Mouse (Mus musculus): ENCODE data around the gene Kmt2b.

Gene Kmt2b

DNA sequence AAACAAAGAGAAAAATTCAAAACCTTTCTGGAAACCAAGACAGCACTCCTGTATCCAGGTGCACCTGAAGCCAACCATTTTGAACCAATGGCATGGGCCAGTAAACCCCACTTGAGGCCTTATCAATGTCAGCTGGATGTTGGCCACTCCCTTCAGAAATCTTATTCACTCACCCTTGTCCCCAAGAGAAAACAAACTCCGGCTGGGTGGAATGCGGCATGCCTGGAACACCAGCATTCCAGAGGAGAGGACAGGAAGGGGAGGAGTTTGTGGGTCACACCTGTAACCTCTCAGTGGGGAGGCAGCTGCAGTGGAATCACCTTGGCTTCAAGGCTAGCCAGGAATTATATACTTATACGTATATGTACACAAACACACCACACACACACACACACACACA, 14.1 kb upstream of the Kmt2b start:
- in situ Hi-C loops (cut with MboI, MseI), result no loop called here

GRCm38 (mm10) chr7:30600651-30601050, 12.1 kb upstream of the Kmt2b start:
- in situ Hi-C loops (cut with MboI, MseI), result no loop called here

DNA sequence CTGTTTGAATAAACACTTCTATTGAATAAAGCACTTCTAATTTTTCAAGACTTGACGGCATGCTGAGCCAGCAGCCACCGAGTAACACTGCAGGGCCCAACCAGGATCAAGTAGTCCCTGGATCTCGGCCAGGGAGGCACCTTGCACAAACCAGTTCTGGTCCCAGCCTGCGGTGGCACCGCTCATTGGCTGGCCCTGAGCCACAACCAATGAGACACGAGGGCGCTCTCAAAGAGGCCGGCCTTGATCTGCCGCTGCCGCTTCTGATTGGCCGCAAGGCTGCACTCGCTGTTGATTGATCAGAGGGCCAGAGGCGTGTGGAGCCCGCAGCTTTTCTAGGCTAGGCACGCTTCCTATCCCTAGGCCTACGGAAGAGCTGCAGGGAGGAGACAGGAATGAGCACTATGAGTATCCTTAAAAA, 11.4 kb upstream of the Kmt2b start:
- in situ Hi-C loops (cut with MboI, MseI), result no loop called here

DNA sequence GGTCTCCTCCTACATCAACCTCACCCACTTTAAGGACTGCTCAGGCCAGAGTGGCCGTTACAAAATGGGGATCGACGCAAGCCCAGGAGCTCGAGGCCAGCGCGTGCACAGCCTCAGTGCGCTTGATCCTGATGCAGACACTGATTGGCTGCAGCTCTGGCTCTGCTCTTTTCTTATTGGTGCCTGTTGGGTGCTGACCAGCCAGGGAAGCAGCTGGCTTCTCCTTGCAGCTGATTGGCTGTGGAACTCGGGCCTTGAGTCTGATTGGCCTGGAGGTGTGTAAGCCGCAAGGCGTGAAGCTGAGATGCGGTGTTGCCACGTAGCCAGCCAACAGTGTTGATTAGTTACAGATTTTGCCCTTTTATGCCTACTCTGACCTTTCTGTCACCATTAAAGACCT, 10.3 kb upstream of the Kmt2b start, which contains the start of gene Zbtb32:
Zbtb32 (minus strand) TSS at position 124 of the 400 bp plus-strand sequence.
- in situ Hi-C loops (cut with MboI, MseI), result no loop called here

DNA sequence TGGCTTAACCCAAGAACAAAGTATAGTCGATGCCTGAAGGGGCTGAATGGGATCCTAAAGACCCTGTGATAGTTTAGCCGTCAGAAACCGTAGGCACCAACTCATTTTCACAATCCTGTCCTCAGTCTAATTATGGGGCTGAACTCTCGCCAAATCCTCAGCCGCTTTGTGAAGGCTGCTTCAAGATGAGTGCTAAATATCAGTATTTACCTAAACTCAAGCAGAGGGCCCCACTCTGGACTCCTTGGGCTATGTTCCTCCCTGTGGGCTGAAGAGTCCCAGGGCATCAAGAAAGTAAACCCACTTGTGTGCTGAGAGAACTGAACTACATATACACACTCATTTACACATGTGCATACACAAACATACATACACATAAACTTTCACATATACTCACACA, 8.3 kb upstream of the Kmt2b start:
- in situ Hi-C loops (cut with MboI, MseI), result no loop called here

DNA sequence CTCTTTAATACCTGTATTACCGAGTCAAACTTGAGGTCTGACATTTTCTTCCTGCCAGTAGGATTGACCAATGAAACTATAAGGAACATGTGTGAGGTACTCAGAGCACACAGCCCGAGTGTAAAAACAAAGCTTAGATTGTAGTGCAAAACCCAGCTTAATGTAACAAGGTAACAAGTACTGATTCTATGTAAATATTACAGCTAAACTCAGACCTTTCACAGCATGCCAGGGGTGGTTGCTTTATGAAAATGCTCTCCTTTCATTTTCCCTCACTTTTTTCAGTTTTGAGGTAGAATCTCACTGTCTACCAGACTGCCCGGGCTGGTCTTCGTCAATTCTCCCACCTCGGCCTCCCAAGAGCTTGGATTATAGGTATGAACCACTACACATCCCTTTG, 7.6 kb upstream of the Kmt2b start:
- in situ Hi-C loops (cut with MboI, MseI), result no loop called here

DNA sequence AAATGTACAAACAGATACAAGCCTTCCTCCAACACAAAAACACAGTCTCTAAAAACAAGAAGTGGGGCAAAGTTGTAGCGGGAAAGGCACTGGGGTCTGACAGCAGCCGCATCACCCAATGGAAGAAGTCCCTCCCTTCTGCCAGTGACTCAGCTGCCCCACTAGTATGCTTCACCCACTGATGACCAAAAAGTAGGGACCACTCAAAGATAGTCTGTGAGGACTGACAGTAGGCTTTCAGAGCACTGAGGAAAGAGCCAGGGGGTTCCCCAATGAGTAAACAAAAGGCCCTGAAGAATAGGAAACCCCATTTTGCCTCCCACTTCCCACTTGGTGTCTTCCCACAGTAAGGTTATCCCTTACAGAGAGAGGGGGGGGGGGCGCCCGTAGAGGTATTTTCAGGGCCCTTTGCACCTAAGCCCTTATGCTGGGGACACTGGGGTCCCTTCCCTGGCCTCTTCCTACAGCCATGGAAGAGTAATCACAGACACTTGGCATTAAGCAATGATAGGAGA, 6.0 kb upstream of the Kmt2b start:
- in situ Hi-C loops (cut with MboI, MseI), result no loop called here

DNA sequence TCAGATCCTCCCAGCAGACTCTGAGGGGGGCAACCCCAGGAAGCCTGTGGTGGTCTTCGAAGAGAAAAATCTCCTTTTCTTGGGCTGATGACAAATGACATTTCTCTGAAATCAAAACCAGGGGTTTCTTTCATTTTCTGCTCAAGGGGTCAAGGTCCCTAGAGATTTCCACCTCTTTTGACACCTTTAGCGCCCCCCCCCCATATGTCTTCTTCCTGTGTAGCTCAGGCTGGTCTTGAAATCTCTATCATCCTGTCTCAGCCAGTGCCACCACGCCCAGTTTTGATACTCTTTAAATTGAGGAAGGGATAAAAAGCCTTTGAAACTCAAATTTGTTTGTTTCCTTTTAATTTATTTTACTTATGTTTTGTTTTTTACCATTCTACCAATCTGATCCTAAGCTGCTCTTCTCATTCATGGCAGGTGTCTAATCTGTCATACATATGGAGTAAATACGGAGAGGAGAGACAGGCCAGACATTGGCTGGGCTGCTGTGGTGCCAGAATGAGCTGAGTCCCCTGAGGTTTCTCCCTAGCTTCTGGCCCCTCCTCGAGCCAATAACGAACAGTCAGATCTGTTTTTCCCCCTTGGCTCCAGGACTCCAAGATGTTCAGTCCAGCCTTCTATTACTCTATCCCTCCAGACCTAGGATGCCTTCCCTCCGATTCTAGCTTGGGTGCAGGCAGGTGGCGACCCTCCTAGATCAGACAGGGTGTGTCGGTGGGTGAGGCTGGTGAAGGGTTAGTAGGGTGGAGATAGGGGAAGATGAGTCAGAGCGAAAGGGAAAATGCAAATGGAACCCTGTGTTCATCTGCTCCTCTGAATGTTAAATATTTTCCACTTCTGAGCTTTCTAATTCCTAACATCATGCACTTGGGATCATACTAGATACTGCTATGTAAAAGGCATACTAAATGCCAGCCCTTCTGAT, 5.3 kb upstream of the Kmt2b start:
- in situ Hi-C loops (cut with MboI, MseI), result no loop called here

- in situ Hi-C loops (cut with MboI, MseI), result no loop called here
Measured at GRCm38 (mm10) chr7:30592772-30593423, 4.4 kb upstream of the Kmt2b start.

DNA sequence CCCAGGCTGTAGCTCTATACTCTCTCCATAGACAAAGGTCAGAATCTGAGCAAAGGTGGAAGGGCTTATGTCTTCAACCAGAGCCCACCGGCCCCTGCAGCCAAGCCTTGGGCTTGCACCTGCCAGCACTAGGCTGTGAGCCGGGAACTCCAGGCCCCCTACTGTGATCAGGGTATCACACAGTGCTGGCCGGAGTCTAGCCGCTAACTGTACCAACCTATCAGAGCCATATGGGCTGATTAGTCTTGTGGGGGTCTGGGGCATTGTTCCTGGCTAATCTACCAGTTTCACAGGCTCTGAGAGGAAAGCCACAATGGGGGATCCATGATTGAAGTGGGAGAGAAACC, 3.1 kb upstream of the Kmt2b start:
- in situ Hi-C loops (cut with MboI, MseI), result no loop called here

DNA sequence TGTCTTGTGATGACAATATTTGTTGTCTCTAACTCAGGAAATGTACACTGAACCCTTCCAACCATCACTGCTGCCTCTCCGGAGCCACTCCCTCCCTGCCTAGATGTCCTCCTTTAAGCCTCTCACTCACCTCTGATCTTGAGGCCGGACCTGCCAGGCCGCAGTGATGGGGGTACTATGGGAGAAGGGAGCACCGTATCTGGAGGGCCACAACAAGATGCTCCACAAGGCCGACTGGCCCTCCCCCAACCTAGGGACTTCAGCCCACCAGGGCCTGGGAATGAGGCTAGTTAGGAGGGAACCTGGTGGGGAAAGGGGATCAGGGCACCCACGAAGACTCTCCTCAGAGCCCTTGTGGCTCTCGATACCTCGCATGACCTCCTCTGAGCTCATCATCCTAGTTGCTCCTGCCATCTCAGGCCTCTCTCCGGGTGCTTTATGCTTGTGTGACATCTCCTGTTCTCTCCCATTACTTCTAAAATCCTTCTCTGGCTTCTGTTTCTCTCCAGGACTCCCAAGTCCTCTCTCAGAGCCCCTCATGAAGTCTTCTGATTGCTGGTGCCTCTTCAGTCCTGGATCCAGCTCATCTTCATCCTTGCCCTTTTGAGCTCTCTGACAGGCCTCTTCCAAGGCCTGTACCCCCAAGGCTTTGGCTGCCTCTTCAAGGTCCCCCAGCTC, 2.5 kb upstream of the Kmt2b start:
- in situ Hi-C loops (cut with MboI, MseI), result no loop called here

DNA sequence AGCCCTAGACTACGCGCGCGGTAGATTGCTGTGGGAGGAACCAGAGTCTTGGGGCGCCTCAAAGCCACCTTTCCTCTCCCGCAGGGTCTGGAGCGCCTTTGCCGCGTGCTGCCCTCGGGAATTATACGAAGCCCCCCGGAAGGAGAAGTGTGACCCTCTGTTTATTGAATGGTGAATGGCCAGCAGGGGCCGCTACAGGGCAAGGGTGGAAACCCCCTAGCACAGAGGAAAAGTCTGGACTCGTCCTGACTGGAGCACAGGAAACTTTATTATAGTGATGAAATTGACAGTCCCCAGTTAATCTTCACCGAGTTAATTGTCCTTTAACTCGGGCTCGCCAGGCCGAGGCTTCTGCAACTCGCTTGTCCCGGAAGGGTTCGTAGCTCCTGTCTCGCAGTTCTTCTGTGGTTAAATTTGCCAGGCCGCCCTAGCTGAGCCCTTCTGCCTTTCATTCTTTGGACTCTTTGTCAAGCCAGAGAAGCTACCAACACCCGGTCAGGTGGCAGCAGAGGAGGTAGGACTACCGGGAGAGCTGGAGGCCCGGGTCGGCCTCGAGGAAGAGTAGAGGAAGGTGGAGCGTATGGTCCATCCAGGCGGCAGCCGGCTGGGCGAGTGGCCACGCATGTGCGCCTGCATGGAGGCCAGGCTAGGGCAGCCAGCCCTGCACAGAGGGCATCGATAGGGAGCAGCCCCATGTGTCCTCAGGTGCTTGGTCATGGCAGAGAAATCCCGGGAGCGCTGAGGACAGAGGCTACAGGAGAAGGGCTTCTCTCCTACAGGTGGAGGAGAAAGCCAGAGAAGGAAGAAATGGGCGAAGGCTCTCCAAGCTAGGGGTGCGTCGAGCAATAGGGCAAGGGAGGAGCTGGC, 1.1 kb upstream of the Kmt2b start:
- in situ Hi-C loops (cut with MboI, MseI), result no loop called here

DNA sequence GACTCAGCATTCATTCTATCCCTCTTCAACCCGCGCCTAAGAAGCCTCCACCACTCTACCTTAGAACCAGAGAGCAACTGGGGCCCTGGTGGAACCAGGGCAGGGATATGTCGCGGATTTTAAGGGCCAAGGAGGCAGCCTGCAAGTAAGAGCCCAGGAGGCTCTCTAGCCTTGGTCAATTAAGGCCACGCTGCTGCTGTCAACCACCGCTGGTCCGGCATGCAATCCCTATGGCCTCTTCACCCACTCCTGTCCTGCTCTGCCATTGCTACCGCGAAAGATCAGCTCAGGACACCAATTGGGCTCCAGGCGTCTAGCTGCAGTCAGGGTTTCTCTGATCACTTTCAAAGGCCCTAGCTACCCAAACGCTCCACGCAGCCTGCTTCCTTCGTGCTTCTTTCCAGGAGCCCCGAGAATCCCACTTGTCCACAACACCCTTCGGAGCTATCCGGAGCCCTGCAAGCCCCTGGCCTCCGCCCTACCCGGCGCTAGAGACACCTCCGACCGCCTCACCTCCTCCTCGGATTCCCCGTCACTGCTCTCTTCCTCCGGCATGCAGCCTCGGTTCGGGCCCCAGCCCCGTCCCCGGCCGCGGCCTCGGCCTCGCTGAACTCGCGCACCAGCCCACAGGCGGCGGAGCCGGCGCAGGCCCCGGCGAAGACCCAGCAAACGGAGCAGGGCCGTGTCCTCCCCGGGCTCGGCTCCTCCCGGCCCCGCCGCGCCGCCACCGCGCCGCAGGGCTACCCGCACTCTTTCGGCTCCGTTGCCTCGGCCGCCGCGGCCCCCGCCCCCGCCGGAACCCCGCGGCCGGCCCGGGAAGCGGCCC, 471 bp downstream of the Kmt2b start:
- in situ Hi-C loops (cut with MboI, MseI), result no loop called here

DNA sequence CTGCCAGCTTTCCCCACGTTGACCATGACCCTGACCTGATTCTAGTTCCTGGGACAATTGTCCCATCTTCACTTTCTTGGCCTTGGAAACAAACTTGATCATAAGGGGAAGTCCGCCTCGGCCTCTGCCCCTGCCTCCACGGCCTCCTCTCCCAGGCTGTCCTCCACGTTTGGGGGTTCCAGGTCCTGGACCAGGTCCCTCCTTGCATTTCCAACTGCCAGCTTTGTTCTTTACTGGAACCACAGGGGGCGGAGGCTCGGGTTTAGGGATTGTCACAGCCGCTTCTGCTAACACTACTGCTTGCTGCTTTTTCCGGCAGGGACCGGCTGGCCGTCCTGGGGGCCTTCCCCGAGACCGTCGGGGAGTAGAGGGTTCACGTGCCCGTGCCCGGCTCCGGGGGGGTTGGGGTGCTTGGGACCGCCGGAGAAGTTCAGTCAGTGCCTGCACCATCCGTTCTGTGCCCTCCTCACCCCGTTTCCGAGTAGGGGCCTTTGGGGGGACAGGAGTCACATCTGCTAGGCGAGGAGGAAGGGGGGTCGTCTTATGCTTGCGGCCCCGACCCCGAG, 2.0 kb downstream of the Kmt2b start:
- in situ Hi-C loops (cut with MboI, MseI), result no loop called here

DNA sequence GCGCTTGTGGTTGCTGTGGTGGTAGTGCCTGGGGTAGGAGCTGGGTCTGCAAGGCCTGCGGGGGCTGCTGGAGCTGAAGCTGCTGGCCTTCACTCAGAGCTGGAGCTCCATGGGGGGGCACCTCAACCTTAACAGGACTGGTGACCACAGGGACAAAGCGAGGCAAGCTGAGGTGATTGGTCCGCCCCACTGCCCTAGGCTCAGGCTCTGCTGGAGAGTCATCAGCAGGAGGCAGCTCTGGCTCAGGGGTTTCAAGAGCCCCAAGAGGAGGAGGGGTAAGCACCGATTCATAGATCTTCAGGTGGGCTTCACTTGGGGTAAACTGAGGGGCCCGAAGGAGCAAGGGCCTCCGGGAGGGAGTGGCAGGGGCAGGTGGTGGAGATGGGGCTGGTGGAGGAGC, 3.4 kb downstream of the Kmt2b start:
- in situ Hi-C loops (cut with MboI, MseI), result no loop called here

- in situ Hi-C loops (cut with MboI, MseI), result loop anchor here (5.0 kb wide), 1 partner anchor 33 kb away; no protein-coding TSS in a partner anchor
Measured at GRCm38 (mm10) chr7:30584339-30584738, 4.2 kb downstream of the Kmt2b start.

DNA sequence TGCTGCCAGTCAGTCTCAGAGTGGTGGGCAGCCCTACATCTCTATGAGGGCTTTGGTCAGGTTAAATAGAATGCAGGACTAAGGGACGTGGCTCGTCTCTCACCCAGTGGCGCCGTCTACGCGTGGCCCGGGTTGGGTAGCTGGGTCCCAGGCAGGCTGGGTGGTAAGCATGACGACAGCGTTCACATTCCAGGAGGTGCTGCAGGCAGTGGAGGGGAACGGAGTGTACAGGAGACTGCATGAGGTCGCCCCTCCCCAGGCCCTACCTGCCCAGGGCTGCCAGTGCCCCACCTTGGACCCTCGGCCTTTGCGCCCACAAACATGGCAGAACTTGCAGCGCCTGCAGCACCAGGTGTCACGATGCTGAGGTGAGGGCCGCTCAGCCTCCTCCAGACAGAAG, 7.0 kb downstream of the Kmt2b start:
- in situ Hi-C loops (cut with MboI, MseI), result loop anchor here (5.0 kb wide), 1 partner anchor 36 kb away; no protein-coding TSS in a partner anchor

GRCm38 (mm10) chr7:30579950-30580349, 8.6 kb downstream of the Kmt2b start:
- in situ Hi-C loops (cut with MboI, MseI), result loop anchor here (5.0 to 10.0 kb wide), 2 partner anchors 37 to 1415 kb away; no protein-coding TSS in a partner anchor

DNA sequence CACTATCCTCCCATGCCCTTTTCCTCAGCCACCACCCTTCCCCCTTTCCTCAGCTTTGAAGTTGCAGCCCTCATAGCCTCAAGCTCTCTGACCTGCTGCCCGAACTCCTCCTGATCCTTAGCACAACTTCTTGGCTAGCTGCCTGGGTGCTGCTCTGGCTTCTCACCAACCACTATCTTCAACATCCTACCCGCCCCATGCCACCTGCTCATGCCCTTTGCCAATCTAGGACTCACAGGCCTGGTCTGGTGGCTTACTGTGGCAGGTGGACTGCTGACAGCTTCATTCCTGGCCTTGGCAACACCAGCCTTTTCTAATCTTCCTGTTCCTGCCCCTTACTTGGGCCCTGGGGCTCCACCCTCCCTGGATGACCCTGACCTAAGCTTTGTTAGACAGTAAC, 15.6 kb downstream of the Kmt2b start:
- in situ Hi-C loops (cut with MboI, MseI), result loop anchor here (10.0 kb wide), 1 partner anchor 1408 kb away; no protein-coding TSS in a partner anchor

- in situ Hi-C loops (cut with MboI, MseI), result loop anchor here (10.0 kb wide), 1 partner anchor 1408 kb away; no protein-coding TSS in a partner anchor
Measured at GRCm38 (mm10) chr7:30572389-30572788, 16.1 kb downstream of the Kmt2b start.

Data from T-helper 2 cell (primary cell).